Mouse (Mus musculus) embryonic facial prominence, embryonic 12.5 days (tissue): ENCODE measurements around the gene Abca1. TPM values are rescaled to one million over a fixed set of nuclear protein-coding genes. Genes with fewer than 3 reads are reported as not detected.

Experiments used
- ATAC-seq: fragments of 200-750 bp; cut with Nextera tagmentation; 2 replicates; pipeline ENCODE4 v1.8.0; 2017; ENCODE audit not compliant: insufficient number of reproducible peaks, insufficient read depth, low FRiP score, low TSS enrichment
- H3K27ac ChIP-seq: fragments of 300-500 bp; sonication (generic); 2 replicates; pipeline ENCODE4 v1.5.1; 2016; ENCODE audit warnings: mild to moderate bottlenecking
- H3K27me3 ChIP-seq: fragments of 300-500 bp; sonication (generic); 2 replicates; pipeline ENCODE4 v1.6.1; 2016; ENCODE audit warnings: mild to moderate bottlenecking, moderate library complexity
- H3K36me3 ChIP-seq: fragments of 300-500 bp; sonication (generic); 2 replicates; pipeline ENCODE4 v1.6.1; 2016; ENCODE audit warnings: mild to moderate bottlenecking
- H3K4me1 ChIP-seq: fragments of 300-500 bp; sonication (generic); 2 replicates; pipeline ENCODE4 v1.6.1; 2016
- H3K4me2 ChIP-seq: fragments of 300-500 bp; sonication (generic); replicated peaks from 2 replicates; pipeline ENCODE4 v1.6.1; 2016; ENCODE audit warnings: mild to moderate bottlenecking, moderate library complexity
- H3K4me3 ChIP-seq: fragments of 300-500 bp; sonication (generic); 2 replicates; pipeline ENCODE4 v1.5.1; 2016; ENCODE audit warnings: mild to moderate bottlenecking
- H3K9ac ChIP-seq: fragments of 300-500 bp; sonication (generic); 2 replicates; pipeline ENCODE4 v1.6.1; 2016; ENCODE audit warnings: mild to moderate bottlenecking, moderate library complexity
- H3K9me3 ChIP-seq: fragments of 300-500 bp; sonication (generic); 2 replicates; pipeline ENCODE4 v1.6.1; 2016; ENCODE audit warnings: mild to moderate bottlenecking, moderate library complexity
- WGBS: fragments of 180-500 bp; shearing (Covaris S2); methylation state at CpG from one replicate; pipeline ENCODE4 v1.1.7; 2016; 5-methylcytosine and 5-hydroxymethylcytosine counted together
- polyA plus RNA-seq: library from polyadenylated mRNA; unstranded; fragments of >200 nt; fragmentation: Nextera tagmentation; extraction: Ambion mirVana; gene quantifications from 2 replicates; pipeline ENCODE4 v1.2.1, GENCODE M21; 2016

The Abca1 gene
- polyA plus RNA-seq, 1 experiment from 2014 or later: 8.4 TPM

- no peak overlapping the region for H3K4me3 ChIP-seq
- H3K27me3 ChIP-seq: no peaks in the 10 kb centered on the region
- H3K36me3 ChIP-seq: peaks cover 38% of the 10 kb centered on the region
- H3K9me3 ChIP-seq: no peaks in the 10 kb centered on the region
- H3K4me2 ChIP-seq: no peak overlapping the region
- WGBS: 93% methylated on average over 14 of the region's 14 CpGs
- no peaks in the 10 kb centered on the region for H3K4me1 ChIP-seq
- no peak for ATAC-seq
- no peak overlapping the region for H3K9ac ChIP-seq
- no peak overlapping the region for H3K27ac ChIP-seq
These were observed 136.3 kb downstream of the Abca1 start for GRCm38 (mm10) chr4:53023189-53023925.

- Histone ChIP-seq H3K9ac (no peak overlapping the region), H3K4me1 (no peaks in the 10 kb centered on the region), H3K4me3 (no peak overlapping the region), H3K4me2 (no peak overlapping the region), H3K27me3 (no peaks in the 10 kb centered on the region), H3K27ac (no peak overlapping the region), H3K9me3 (peaks cover 7% of the 10 kb centered on the region; the same call in 1 of the 2 replicates), H3K36me3 (peaks cover 55% of the 10 kb centered on the region)
- ATAC-seq: no peak
- 89% methylated on average over 1 of the region's 1 CpGs for WGBS
These were observed 141.3 kb downstream of the Abca1 start for GRCm38 (mm10) chr4:53018392-53018791.

GRCm38 (mm10) chr4:53015024-53015423 lies 144.7 kb downstream of the Abca1 start:
- 93% methylated on average over 3 of the region's 3 CpGs for WGBS
- H3K4me2 ChIP-seq: no peak overlapping the region
- peaks cover 7% of the 10 kb centered on the region; the same call in 1 of the 2 replicates for H3K9me3 ChIP-seq
- H3K4me3 ChIP-seq: no peak overlapping the region
- no peak overlapping the region for H3K9ac ChIP-seq
- no peak for ATAC-seq
- H3K27ac ChIP-seq: no peak overlapping the region
- no peaks in the 10 kb centered on the region for H3K27me3 ChIP-seq
- H3K36me3 ChIP-seq: peaks cover 35% of the 10 kb centered on the region
- H3K4me1 ChIP-seq: peaks cover 4% of the 10 kb centered on the region; the same call in 1 of the 2 replicates

- ATAC-seq: no peak
- WGBS: 89% methylated on average over 7 of the region's 7 CpGs
- H3K4me1 ChIP-seq: peaks cover 4% of the 10 kb centered on the region; the same call in 1 of the 2 replicates
- no peak overlapping the region for H3K27ac ChIP-seq
- H3K9ac ChIP-seq: no peak overlapping the region
- no peaks in the 10 kb centered on the region for H3K27me3 ChIP-seq
- H3K9me3 ChIP-seq: peaks cover 7% of the 10 kb centered on the region; the same call in 1 of the 2 replicates
- peaks cover 29% of the 10 kb centered on the region for H3K36me3 ChIP-seq
- H3K4me3 ChIP-seq: no peak overlapping the region
- H3K4me2 ChIP-seq: no peak overlapping the region
These were observed 145.3 kb downstream of the Abca1 start for GRCm38 (mm10) chr4:53014421-53014820.

GRCm38 (mm10) chr4:53011732-53012361 lies 147.8 kb downstream of the Abca1 start, which contains the start of gene Nipsnap3b:
Gene Nipsnap3b, plus strand, starts transcription at chr4:53011880.
- peak within 1 kb of the TSS; percentile 73 for H3K9ac ChIP-seq
- peaks cover 4% of the 10 kb centered on the region; the same call in 1 of the 2 replicates for H3K4me1 ChIP-seq
- ATAC-seq: peak; percentile 94
- H3K36me3 ChIP-seq: peaks cover 13% of the 10 kb centered on the region
- peak within 1 kb of the TSS; percentile 88 for H3K27ac ChIP-seq
- peak within 1 kb of the TSS; percentile 72 for H3K4me3 ChIP-seq
- under 1% methylated on average over 63 of the region's 63 CpGs for WGBS
- H3K27me3 ChIP-seq: no peaks in the 10 kb centered on the region
- H3K4me2 ChIP-seq: peak within 1 kb of the TSS; percentile 66
- H3K9me3 ChIP-seq: peaks cover 4% of the 10 kb centered on the region; the same call in 1 of the 2 replicates

- 92% methylated on average over 4 of the region's 4 CpGs for WGBS
These were observed 149.8 kb downstream of the Abca1 start for GRCm38 (mm10) chr4:53009871-53010270.

GRCm38 (mm10) chr4:53009183-53009582 lies 150.5 kb downstream of the Abca1 start:
- H3K4me3 ChIP-seq: no peak overlapping the region
- WGBS: 61% methylated on average over 4 of the region's 4 CpGs
- no peak overlapping the region for H3K27ac ChIP-seq
- H3K4me1 ChIP-seq: peaks cover 4% of the 10 kb centered on the region; the same call in 1 of the 2 replicates
- H3K4me2 ChIP-seq: no peak overlapping the region
- no peak overlapping the region for H3K9ac ChIP-seq
- ATAC-seq: no peak
- no peaks in the 10 kb centered on the region for H3K27me3 ChIP-seq
- no peaks in the 10 kb centered on the region for H3K36me3 ChIP-seq
- H3K9me3 ChIP-seq: no peaks in the 10 kb centered on the region

More at GRCm38 (mm10) chr4:53009871-53010270, 149.8 kb downstream of the Abca1 start:
- H3K4me3 ChIP-seq: no peak overlapping the region
- H3K36me3 ChIP-seq: no peaks in the 10 kb centered on the region
- H3K4me1 ChIP-seq: peaks cover 4% of the 10 kb centered on the region; the same call in 1 of the 2 replicates
- H3K27me3 ChIP-seq: no peaks in the 10 kb centered on the region
- H3K27ac ChIP-seq: no peak overlapping the region
- H3K4me2 ChIP-seq: no peak overlapping the region
- no peak overlapping the region for H3K9ac ChIP-seq
- no peak for ATAC-seq
- no peaks in the 10 kb centered on the region for H3K9me3 ChIP-seq

- Histone ChIP-seq H3K4me2 (no peak overlapping the region), H3K4me3 (no peak overlapping the region), H3K27ac (no peak overlapping the region), H3K27me3 (no peaks in the 10 kb centered on the region), H3K4me1 (no peaks in the 10 kb centered on the region), H3K9me3 (no peaks in the 10 kb centered on the region), H3K9ac (no peak overlapping the region), H3K36me3 (no peaks in the 10 kb centered on the region)
- no peak for ATAC-seq
- WGBS: 84% methylated on average over 8 of the region's 8 CpGs
These were observed 159.5 kb downstream of the Abca1 start for GRCm38 (mm10) chr4:53000154-53000553.

- ATAC-seq: no peak
These were observed 160.2 kb downstream of the Abca1 start for GRCm38 (mm10) chr4:52999449-52999848.

GRCm38 (mm10) chr4:52989248-52989647 lies 170.4 kb downstream of the Abca1 start, which contains the start of gene Nipsnap3a:
Gene Nipsnap3a, plus strand, starts transcription at chr4:52989272.
- Histone ChIP-seq H3K36me3 (no peaks in the 10 kb centered on the region), H3K4me2 (peak within 1 kb of the TSS; percentile 39), H3K27ac (no peak within 1 kb of the TSS), H3K27me3 (no peaks in the 10 kb centered on the region), H3K4me3 (peak within 1 kb of the TSS; percentile 7; the same call in 1 of the 2 replicates), H3K9me3 (no peaks in the 10 kb centered on the region), H3K4me1 (no peaks in the 10 kb centered on the region), H3K9ac (no peak within 1 kb of the TSS)
- 29% methylated on average over 12 of the region's 12 CpGs for WGBS
- ATAC-seq: no peak

More at GRCm38 (mm10) chr4:52999449-52999848, 160.2 kb downstream of the Abca1 start:
- Histone ChIP-seq H3K4me1 (no peaks in the 10 kb centered on the region), H3K4me3 (no peak overlapping the region), H3K4me2 (no peak overlapping the region), H3K27ac (no peak overlapping the region), H3K9ac (no peak overlapping the region), H3K36me3 (no peaks in the 10 kb centered on the region), H3K27me3 (no peaks in the 10 kb centered on the region), H3K9me3 (no peaks in the 10 kb centered on the region)
- 91% methylated on average over 6 of the region's 6 CpGs for WGBS

GRCm38 (mm10) chr4:52986266-52986665 lies 173.4 kb downstream of the Abca1 start:
- no peak overlapping the region for H3K9ac ChIP-seq
- ATAC-seq: no peak
- WGBS: 89% methylated on average over 2 of the region's 2 CpGs
- no peaks in the 10 kb centered on the region for H3K27me3 ChIP-seq
- no peaks in the 10 kb centered on the region for H3K9me3 ChIP-seq
- no peak overlapping the region for H3K27ac ChIP-seq
- H3K4me3 ChIP-seq: no peak overlapping the region
- H3K36me3 ChIP-seq: no peaks in the 10 kb centered on the region
- H3K4me2 ChIP-seq: no peak overlapping the region
- no peaks in the 10 kb centered on the region for H3K4me1 ChIP-seq

GRCm38 (mm10) chr4:52985216-52985615 lies 174.5 kb downstream of the Abca1 start:
- Histone ChIP-seq H3K4me3 (no peak overlapping the region), H3K9ac (no peak overlapping the region), H3K9me3 (no peaks in the 10 kb centered on the region), H3K4me1 (no peaks in the 10 kb centered on the region), H3K36me3 (no peaks in the 10 kb centered on the region), H3K4me2 (no peak overlapping the region), H3K27me3 (no peaks in the 10 kb centered on the region), H3K27ac (no peak overlapping the region)
- ATAC-seq: no peak
- 87% methylated on average over 2 of the region's 2 CpGs for WGBS
